Mouse (Mus musculus): ENCODE data around the gene Gm7356. TPM values are rescaled to one million over a fixed set of nuclear protein-coding genes. Genes with fewer than 3 reads are reported as not detected.

The Gm7356 gene
- not detected in 2 replicates for polyA plus RNA-seq (2012; rRNA removed)

DNA sequence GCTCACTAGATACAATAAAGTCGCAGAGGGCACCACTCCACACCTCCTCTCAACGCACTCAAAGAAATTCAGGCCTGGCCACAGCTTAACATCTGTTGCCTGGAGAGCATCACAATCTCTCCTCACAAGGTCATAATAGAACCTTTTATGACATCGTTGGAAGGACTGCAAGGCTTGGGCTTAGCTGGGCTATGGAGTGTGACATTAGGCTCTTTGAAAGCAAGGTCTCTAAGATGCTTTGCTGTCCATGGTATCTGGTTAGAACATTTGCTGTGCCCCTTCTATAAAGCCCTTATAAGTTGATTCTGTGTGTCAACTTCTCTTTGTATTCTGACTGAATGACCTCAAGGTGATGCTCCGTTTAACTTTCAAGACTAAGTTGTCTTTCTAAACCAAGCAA is at the start of gene Gm7356:
TSS of gene Gm7356 (minus strand) at position 101 of the 400 bp plus-strand sequence.

Other genes with a start within 250 kb of the Gm7356 start
- 87.1 and 137 TPM in 2 replicates for gene Afdn, start 243.2 kb downstream of the Gm7356 start, polyA plus RNA-seq (2012; rRNA removed)
- 7.1 and 8.7 TPM in 2 replicates for gene Tcte2, start 241.9 kb downstream of the Gm7356 start, polyA plus RNA-seq (2012; rRNA removed)
- 0.05 TPM in 1 of 2 replicates, not detected in the other for gene Gm7168, start 55.3 kb downstream of the Gm7356 start, polyA plus RNA-seq (2012; rRNA removed)
- not detected in 2 replicates for gene Gm7358, start 55.8 kb upstream of the Gm7356 start, polyA plus RNA-seq (2012; rRNA removed)
- 0.97 and 1.4 TPM in 2 replicates for gene Dact2, start 200.6 kb upstream of the Gm7356 start, polyA plus RNA-seq (2012; rRNA removed)

Data from central nervous system, embryonic 11.5 days (tissue).